Mouse (Mus musculus) ES-Bruce4 (cell line): ENCODE measurements around the gene Fam20b. TPM values are rescaled to one million over a fixed set of nuclear protein-coding genes. Genes with fewer than 3 reads are reported as not detected.
A peak's percentile ranks its signal among the peaks of the same experiment; 100 is the strongest.

ENCODE experiments used
- H3K27ac ChIP-seq: 2 replicates; pipeline ENCODE4 v1.5.1; 2012; ENCODE audit warnings: low read length, inconsistent platforms; ENCODE audit not compliant: insufficient read depth
- H3K27me3 ChIP-seq: 2 replicates; pipeline ENCODE4 v1.6.1; 2012; ENCODE audit warnings: mild to moderate bottlenecking, low read length, inconsistent platforms; ENCODE audit not compliant: control insufficient read depth, poor library complexity, insufficient read depth, severe bottlenecking
- H3K36me3 ChIP-seq: 2 replicates; pipeline ENCODE4 v1.6.1; 2012; ENCODE audit warnings: inconsistent platforms, mild to moderate bottlenecking, low read length, moderate library complexity; ENCODE audit not compliant: control insufficient read depth, poor library complexity, insufficient read depth, severe bottlenecking
- H3K4me1 ChIP-seq: one replicate; pipeline ENCODE4 v1.8.1; 2011; ENCODE audit warnings: low read length; ENCODE audit not compliant: control insufficient read depth, insufficient read depth
- H3K4me3 ChIP-seq: 2 replicates; pipeline ENCODE4 v1.5.1; 2011; ENCODE audit warnings: low read depth, mild to moderate bottlenecking, low read length
- H3K9ac ChIP-seq: 2 replicates; pipeline ENCODE4 v1.6.1; 2012; ENCODE audit warnings: low read depth, mild to moderate bottlenecking, inconsistent platforms; ENCODE audit not compliant: poor library complexity, severe bottlenecking
- H3K9me3 ChIP-seq: replicated peaks from 2 replicates; pipeline ENCODE4 v1.6.1; 2012; ENCODE audit warnings: mild to moderate bottlenecking, low read length, inconsistent platforms; ENCODE audit not compliant: control insufficient read depth, poor library complexity, insufficient read depth, severe bottlenecking
- CTCF ChIP-seq: IDR thresholded peaks from one replicate; pipeline ENCODE4 v1.8.1; 2011; ENCODE audit warnings: low read depth, low read length
- EP300 ChIP-seq: IDR thresholded peaks from 2 replicates; pipeline ENCODE4 v1.6.1; 2011; ENCODE audit warnings: low read depth, low read length; ENCODE audit not compliant: insufficient read depth
- POLR2A ChIP-seq: IDR thresholded peaks from one replicate; pipeline ENCODE4 v1.8.1; 2011; ENCODE audit warnings: low read length; ENCODE audit not compliant: insufficient read depth
- polyA plus RNA-seq: library from polyadenylated mRNA; stranded (reverse); fragments of >200 nt; gene quantifications from 2 replicates; pipeline ENCODE4 v1.2.4, GENCODE M21; 2011; ENCODE audit warnings: low read depth; ENCODE audit not compliant: missing spikeins, insufficient read depth, insufficient read length

Gene Fam20b
- polyA plus RNA-seq, 1 experiment: 23.5 TPM

DNA sequence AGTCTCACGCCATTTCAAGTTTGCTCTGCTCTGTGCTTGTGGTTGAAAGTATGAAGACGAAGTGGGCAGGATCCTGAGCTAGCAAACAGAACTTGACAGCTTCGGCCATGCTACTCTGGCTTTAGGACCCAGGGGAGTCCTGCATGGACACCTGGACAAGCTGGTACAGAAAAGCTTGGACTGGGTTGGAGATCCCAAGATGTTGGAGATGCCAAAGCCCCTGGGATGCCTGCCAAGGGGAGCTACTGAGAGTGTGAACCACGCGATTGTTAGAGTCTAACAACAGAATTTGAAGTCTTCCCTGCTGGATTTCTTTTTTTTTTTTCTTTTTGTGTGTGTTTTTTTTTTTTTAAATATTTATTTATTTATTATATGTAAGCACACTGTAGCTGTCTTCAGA is 42.3 kb downstream of the Fam20b start:
- no peaks in the 10 kb centered on the region for H3K27me3 ChIP-seq
- H3K27ac ChIP-seq: no peak overlapping the region
- H3K9me3 ChIP-seq: no peaks in the 10 kb centered on the region
- TF ChIP-seq EP300 (no peak), CTCF (no peak), POLR2A (no peak)
- H3K9ac ChIP-seq: no peak overlapping the region
- no peak overlapping the region for H3K4me3 ChIP-seq
- H3K36me3 ChIP-seq: no peaks in the 10 kb centered on the region
- peaks cover 2% of the 10 kb centered on the region for H3K4me1 ChIP-seq

DNA sequence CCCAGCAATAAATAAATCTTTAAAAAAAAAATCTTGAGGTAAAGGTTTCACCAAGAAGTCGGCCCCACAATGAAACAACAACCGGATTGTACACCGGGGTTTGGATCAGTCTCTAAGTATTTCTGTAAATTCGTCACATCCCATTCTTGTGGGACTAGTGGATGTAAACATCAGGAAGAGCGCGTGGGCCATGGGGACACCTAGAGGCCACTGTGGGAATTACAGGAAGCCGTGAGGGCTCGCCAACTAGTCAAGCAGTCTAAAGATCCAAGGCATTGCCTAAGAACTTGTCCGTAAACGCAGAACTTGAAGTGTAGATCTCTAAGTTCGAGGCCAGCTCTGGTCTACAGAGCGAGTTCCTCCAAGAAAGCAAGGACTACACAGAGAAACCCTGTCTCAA is 42.7 kb downstream of the Fam20b start:
- H3K27me3 ChIP-seq: no peaks in the 10 kb centered on the region
- no peak overlapping the region for H3K27ac ChIP-seq
- no peak for TF ChIP-seq POLR2A
- TF ChIP-seq EP300: no peak
- peak; percentile 81 for TF ChIP-seq CTCF
- no peaks in the 10 kb centered on the region for H3K36me3 ChIP-seq
- H3K9me3 ChIP-seq: no peaks in the 10 kb centered on the region
- no peak overlapping the region for H3K4me3 ChIP-seq
- peaks cover 2% of the 10 kb centered on the region for H3K4me1 ChIP-seq
- H3K9ac ChIP-seq: no peak overlapping the region

DNA sequence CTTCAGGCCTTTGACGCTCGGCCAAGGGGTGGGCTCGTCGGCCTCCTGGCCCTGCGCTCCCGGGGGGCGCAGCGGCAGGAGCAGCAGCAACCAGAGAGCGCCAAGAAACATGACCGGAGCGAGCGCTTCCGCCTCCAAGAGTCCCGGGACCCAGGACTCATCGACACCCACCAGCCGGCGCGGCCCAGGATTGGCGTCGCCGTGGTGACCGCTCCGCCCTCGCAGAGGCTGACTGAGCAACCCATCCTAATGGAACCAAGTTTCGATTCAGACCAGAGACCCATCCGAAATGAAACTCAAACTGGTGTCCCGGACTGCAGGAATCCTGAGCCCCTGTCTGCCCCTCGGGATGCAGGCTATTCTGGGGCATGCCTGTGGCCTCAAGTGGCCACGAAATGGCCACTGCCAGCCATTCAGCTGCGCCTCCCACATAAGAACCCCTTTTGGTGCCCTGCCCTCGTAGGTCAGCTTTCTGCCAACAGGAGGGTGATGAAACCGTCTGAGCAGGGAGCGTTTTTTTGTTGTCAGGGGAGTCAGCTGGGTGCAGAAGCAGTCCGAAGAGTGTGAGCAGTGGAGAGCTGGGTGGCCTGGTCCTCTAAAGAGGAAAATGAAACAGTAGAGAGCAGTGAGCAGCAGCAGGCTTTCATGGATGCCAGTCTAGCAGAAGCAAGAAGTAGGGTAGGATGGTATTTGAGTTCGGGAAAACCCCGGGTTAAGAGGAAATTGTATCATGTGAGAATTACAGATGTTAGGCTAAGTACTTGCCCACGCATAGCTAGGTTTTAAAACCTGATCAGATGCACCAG is 44.5 kb downstream of the Fam20b start, which contains the start of gene Tor3a:
Gene Tor3a, minus strand, starts transcription at position 162 of the 806 bp plus-strand sequence.
- Histone ChIP-seq H3K36me3 (no peaks in the 10 kb centered on the region), H3K4me3 (peak within 1 kb of the TSS; percentile 77), H3K27me3 (no peaks in the 10 kb centered on the region), H3K4me1 (peaks cover 2% of the 10 kb centered on the region), H3K9me3 (no peaks in the 10 kb centered on the region), H3K27ac (0 out of 2 replicates have a peak within 1 kb of the TSS, but pooled peaks have one; percentile 13), H3K9ac (peak within 1 kb of the TSS; percentile 73)
- TF ChIP-seq EP300: no peak
- no peak for TF ChIP-seq POLR2A
- TF ChIP-seq CTCF: no peak

DNA sequence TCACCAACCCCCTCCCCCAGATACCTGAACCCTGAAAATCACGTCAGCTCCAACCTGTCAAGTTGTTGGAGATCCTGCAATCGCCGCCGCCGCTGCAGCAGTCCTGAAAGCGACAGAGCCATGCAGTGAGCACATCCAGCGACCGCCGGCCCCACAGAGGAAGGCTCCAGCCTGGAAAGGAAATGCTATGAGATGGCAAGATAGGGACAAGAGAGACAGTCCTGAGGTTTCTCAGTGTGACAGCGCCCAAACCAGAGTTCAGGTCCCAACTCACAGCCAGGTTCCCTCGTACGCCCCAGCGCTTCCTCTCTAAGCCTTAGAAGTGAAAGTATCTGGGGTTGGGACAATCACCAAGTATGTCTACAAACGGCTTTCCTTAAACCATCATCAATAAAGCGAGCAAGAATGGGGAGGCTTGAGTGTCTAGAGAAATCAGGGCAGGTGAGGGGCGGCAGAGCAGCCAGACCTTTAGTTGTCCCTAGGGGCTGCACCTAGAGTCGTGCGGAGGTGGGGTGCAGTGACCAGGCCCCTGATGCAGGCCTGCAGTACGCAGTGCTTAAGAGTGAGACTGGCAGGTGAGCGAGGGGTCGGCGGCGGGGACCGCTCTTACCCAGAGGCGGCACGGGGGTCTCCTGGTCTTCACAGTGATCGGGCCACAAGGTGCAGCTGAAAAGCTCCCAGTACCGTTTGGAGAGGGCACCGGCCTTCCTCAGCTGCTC is 45.3 kb downstream of the Fam20b start:
- Histone ChIP-seq H3K4me1 (peaks cover 2% of the 10 kb centered on the region), H3K4me3 (peak overlapping the region; percentile 77), H3K36me3 (no peaks in the 10 kb centered on the region), H3K27ac (0 out of 2 replicates have a peak overlapping the region, but pooled peaks have one; percentile 13), H3K9me3 (no peaks in the 10 kb centered on the region), H3K9ac (peak overlapping the region; percentile 73), H3K27me3 (no peaks in the 10 kb centered on the region)
- TF ChIP-seq EP300 (no peak), CTCF (no peak), POLR2A (no peak)

DNA sequence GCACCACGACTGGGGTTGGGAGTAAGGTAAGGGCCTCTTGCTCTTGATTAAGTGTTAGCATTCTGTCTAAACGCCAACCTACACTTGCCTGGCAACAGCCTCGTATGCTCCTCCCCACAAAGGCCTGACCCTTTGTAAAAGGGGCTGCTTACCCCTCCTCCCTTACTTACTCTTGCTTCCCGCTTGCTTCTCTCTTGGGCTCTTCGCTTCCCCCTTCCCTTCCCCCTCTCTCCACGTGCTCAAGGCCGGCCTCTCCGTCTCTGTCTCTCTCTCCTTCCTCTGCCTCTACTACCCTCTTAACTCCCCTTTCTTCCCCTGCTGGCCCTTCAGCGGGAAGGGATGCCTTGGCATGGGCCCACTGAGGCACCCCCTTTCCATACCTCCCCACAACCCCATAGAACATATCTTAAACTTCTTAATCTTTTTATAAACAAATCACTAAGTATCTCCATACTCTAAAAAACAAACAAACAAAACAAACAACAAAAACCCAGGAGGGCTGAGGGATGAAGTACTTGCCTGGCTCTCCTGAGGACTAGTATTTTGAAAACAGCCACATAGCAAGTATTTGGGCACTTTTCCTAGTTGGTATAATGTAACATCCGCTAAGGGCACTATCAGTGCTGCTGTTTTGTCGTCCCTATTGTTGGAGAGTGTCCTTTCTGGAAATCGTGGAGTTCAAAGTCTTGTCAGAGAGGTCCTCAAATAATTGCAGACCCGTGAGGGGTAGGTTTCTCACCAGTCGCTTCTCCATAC is 46.0 kb downstream of the Fam20b start:
- H3K27me3 ChIP-seq: no peaks in the 10 kb centered on the region
- TF ChIP-seq POLR2A: no peak
- TF ChIP-seq EP300: 0 out of 2 replicates have a peak, but pooled peaks have one; percentile 49
- H3K27ac ChIP-seq: no peak overlapping the region
- H3K4me3 ChIP-seq: peak overlapping the region; percentile 77
- H3K9ac ChIP-seq: peak overlapping the region; percentile 73
- no peaks in the 10 kb centered on the region for H3K36me3 ChIP-seq
- H3K4me1 ChIP-seq: peaks cover 5% of the 10 kb centered on the region
- no peaks in the 10 kb centered on the region for H3K9me3 ChIP-seq

DNA sequence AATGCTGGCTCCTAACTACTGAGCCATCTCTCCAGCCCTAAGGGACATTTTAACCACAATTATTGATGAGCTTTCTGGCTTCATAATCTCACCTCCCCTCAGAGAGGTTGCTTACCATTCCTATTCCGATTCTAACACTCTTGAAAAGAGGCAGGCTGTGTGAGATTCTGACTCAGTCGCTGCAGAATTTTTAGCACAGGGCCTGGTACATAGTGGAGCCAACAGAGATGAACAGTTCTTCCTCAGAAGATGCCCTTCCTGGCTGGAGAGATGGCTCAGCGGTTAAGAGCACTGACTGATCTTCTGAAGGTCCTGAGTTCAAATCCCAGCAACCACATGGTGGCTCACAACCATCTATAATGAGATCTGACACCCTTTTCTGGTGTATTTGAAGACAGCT is 47.0 kb downstream of the Fam20b start:
- H3K9ac ChIP-seq: no peak overlapping the region
- H3K36me3 ChIP-seq: no peaks in the 10 kb centered on the region
- H3K27me3 ChIP-seq: no peaks in the 10 kb centered on the region
- no peak overlapping the region for H3K27ac ChIP-seq
- peaks cover 8% of the 10 kb centered on the region for H3K4me1 ChIP-seq
- no peaks in the 10 kb centered on the region for H3K9me3 ChIP-seq
- TF ChIP-seq POLR2A (no peak), EP300 (no peak), CTCF (no peak)
- H3K4me3 ChIP-seq: no peak overlapping the region
